Mouse (Mus musculus) CD4-positive, CD25-positive, alpha-beta regulatory T cell, adult 4 months (primary cell): ENCODE results near the gene Prkce. TPM values are rescaled to one million over a fixed set of nuclear protein-coding genes. Genes with fewer than 3 reads are reported as not detected.

Experiments
- ATAC-seq: one replicate; pipeline ENCODE4 v1.8.0; 2017
- polyA plus RNA-seq, 2 experiments: library from polyadenylated mRNA; unstranded; fragments of 100-300 nt; shearing (Covaris generic); gene quantifications; one replicate each; pipeline ENCODE4 v1.2.1; 2017

The Prkce gene
- polyA plus RNA-seq, 2 experiments from 2014 or later, result 3.5 to 4.6 TPM

DNA sequence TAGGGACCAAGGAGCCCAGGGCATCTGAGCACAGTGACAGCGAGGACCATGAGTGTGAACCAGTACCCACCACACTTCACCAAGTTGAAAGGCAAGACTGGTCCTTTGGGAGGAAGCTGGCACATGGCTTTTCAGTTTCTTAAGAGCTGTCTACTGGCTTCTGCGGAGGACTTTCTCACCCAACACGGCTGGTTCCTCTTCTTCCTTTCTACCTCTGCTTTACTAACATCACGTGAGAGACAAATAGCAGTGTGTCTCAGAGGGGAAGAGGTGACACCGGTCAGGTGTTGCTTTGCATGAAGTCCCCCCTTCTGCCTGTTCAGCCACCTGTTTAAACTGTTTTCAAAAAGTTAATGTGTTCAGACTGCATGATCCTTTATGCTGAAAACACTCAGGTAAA, 359.7 kb downstream of the Prkce start:
- ATAC-seq, result no peak

DNA sequence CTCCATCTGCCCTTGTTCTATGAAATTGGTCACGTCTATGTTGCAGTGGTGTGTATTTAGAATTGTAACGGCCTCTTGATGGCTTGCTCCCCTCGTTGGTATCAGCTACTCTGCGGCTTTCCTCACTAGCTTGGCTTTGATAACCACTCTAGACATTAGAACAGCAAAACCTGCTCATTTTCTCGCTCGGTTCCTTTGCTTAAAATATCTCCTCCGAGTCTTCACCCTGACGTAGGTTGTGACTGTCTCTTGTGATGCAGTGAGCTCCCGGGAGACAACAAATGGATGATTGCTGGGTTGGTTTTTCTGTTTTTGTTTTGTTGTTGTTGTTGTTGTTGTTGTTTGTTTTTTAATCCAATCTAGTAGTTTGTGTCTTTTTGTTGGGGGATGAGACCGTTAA, 361.4 kb downstream of the Prkce start:
- no peak for ATAC-seq

DNA sequence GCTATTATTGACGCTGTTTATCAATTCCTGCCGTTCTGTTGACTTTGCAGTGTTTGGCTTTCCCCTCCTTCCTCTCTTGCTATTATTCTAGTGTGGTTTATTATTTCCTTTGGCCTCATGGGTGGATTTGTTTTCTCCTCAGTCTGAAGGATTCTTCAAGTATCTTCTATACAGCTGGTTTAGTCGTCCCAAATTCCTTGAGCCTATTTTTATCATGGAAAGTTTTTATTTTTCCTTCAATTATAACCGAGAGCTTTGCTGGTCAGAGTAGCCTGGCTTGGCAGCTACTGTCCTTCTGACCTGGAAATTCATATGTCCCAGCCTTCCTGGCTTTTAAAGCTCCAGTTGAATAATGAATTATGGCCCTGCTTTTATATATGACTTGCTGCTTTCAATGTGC, 361.8 kb downstream of the Prkce start:
- ATAC-seq, result no peak

DNA sequence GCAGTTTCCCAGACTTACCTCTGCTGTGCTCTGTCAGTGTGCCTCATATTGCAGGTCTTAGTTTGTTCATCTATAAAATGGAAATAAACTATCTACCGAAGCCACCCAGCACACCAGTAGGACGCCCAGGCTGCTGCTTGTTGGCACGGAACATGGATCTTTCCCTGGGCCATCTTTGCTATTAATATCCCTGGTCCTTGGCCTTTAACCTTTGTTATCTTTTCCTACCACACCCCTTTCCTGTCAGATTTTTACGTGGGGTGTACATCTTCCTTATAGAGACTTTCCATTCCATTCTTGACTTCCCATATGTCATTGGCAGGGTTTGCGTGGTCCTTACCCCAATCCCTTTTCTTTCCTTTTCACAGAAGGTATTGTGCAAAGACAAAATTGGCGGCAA, 363.6 kb downstream of the Prkce start:
- ATAC-seq, result no peak

DNA sequence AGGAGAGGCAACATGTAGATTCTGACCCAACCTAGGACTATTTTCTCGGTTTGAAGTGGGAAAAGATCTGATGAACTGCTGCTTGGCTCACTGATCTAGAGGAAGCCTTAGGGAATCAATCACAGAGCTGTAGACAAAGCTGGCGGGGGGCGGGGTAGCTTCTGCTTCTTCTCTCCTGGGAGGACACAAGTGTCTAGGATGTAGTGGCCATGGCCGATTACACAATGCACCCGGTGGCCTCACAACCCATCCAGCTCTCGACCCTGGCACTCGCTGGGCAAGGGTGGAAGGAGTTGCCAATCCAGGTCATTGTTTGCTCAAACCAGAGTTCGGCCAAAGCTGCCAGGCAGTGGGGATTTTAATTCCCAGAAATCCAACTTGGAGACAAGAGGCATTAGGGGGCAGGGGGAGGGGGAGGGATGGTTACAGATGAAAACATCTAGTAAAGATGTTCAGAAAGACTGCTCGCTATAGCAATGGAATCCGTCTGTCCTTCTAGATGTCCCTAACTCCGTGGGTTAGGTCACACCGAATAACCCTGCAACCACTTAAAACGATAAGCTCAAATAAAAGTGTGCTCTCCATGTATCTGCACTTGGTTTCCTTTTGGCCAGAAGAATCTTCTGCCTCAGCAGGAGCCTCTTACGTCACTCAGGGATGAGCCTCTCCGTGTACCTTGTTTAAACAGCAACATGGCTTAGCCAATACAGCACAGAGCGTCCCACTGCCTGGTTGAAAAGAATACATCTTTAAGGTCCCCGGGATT, 365.4 kb downstream of the Prkce start:
- ATAC-seq, result no peak

DNA sequence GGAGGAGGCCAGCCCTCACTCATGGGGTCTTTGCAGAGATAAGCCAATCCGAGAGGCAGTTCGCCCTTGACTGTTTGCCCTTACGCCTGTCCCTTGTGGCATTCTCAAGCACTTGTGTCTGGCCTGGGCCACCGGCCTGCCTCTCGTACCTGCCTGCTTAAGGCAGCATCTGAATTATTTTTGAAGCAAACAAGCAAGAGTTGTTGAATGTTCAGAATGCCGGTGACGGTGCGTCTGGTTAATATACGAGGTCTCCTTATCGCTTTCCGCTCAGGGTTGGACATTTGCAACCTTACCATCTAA, 365.9 kb downstream of the Prkce start:
- no peak for ATAC-seq

DNA sequence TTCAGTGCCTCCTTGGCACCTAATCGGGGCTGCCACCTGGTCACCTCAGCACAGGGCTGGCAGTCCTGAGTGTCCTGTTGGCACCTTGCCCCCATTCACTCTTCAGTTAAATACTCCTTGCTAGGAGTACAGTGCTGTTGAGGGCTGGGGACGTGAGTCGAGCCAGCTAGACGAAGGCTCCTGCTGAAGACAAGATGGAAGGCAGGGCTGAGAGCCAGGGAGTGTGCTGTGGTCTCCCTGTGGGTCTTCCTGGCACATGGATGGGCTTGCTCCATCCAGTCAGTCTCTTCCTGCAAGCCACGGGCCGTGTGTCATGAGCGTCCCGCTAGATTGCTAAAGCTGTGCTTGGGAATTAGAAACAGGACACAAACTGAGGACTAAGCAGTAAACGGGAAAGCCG, 367.5 kb downstream of the Prkce start:
- ATAC-seq, result no peak

DNA sequence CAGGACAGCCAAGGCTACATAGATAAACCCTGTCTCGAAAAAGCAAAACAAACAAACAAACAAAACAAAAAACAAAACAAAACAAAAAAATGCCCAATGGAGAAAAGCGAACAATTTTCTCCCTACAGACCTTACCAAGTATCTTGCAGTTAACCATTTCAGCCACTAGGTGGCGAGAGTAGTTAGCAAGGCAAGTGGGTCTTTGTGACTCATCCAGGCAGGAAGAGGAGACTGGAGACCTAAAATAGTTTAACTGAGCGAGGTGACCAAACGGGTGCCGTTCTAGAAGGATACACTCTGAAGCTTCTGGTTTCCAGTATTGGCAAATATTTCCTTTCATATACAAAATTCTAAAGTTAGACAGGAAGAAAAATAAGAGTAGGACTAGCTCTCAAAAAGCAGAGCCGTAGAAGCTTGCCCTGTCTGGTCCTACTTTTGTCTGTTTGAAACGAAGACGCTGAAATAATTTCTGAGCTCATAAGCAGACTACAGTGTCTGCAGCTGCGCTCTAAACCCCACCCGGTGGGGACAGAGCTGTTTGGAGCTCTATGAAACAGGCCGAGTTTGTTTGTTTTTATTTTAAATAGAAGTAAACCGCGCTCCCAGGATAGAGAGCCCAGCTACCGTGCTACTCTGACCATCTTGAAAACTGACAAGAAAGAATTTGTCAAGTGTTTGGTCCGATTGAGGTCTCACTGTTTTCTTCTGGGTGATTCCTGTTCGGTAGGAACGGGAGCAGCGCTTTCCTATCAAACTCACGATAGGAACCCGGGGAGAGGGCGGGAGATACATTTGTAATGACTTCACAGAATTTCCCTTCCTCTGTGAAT, 368.5 kb downstream of the Prkce start:
- peak; percentile 94 for ATAC-seq

DNA sequence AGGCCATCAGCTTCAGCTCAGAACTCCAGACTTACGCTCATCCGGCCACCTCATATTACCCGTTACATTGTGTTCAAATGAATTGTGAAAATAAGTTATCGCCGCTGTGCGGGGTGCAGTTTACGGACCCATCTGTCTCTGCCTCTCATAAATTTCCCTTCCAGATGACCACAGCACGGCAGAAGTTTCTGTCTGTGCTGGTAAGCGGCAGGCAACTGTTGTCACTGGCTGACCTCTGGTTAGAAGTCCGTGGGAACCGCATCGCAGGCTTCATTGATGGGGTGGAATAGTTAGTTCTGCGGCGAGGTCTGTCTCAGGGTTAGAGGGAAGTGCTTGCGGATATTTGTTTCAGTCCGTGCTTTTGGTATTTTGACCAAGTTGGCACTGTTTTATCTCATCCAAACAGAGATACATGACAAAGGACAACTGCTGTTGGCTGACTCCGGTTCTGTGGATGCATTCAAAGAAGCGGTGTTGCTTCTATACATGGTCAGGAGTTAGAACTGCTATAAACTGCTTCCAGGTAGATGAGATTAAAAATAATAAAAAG, 372.4 kb downstream of the Prkce start:
- no peak for ATAC-seq

DNA sequence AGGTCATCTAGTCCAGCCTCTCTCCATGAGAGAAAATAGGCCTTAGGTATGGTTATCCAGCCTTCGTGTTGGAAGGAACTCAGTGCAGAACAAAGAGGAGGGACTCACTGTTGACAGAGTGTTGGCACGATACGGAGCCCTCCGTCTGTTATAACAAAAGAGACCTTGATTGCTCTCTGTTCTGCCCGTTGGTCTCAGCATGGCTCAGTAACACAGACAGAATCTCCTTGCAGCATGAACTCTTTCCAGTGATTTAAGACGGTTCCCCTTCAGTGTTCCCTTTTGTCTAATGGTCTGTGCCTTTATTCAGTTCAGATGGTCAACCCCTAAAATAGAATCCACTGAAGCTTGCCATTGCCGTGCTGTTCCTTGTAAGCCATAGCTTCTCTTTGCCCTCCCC, 378.9 kb downstream of the Prkce start:
- no peak for ATAC-seq

DNA sequence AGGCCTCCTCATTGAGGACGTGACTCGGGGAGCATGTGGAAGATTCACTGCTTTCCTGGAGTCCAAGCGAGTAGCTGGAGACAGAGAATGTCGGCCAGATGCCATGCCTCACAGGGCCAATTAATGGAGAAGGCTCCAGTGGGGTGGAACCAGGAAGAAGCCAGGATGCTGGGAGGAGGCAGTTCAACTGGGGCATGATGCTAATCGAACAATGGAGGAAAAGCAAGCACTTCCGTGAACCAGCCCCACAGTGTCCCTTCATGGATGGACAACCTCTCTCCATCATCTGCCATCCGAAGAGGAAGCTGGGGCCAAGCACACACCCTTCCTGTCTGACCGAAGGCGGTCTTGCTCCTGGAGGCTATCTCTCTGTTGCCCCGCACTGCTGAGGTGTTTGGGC, 381.5 kb downstream of the Prkce start:
- ATAC-seq, result no peak

DNA sequence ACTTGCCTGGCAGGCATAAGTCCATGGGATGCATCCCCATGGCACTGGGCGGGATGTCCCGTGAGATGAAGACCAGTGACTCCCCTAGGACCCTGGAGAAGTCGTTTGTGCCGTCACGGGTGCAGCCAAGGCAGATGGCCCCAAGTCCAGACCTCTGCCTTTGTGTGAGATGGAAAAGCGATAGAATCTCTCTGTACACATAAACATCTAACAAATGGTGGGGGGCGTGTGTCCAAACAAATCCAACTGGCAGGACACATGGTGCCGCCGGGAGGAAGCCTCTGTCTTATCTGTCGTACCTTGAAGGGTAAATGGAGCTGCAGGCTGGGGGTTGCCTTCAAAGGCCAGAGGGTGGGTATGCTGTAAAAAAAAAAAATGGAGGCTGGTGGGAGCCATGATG, 384.0 kb downstream of the Prkce start:
- no peak for ATAC-seq

DNA sequence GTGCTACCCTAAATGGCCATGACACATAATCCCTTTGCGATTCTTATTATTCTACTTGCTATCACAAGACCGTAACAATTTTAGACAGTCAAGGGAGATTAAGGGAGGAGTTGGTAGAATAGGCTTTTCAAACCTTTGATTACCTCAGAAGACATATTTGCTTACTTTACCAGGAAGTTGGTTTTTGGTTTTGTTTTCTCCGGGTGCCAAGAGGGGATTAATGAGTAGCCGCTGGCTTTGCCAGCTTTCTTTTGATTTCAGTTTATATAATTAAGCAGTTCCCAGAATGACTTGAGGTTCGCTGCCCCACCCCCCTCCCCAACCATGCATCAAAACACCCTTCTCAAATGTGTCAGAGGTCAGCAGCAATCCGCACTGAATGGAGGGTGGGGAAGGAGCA, 384.4 kb downstream of the Prkce start:
- no peak for ATAC-seq

DNA sequence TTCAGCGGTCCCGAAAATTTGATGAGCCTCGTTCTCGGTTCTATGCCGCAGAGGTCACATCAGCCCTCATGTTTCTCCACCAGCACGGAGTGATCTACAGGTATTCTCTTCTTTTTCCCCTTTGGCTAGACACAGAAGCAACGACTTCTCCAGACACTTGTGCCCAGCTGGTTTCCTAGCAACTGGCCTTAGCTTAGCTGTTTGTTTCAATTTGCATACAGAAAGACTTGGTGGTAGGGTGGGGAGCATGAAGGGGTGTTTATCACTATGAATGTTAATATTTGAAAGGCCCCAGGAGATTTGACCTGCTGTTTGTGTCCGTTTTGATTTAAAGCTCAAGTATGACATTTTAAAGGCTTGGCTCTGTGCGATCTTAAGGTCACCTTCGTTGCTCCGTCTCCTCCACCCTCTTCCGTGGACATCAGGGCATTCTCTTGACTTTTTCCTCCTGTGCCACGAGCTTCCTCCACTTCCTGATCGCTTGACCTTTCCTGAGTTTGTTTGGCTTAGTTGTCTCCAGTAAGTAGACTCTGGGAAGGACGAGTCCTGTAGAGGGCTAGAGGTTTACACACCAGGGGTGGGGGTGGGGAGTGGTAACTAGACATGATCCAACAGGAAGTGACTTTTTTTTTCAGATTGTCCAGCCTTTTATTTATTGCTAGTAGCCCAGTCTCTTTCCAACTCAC, 391.8 kb downstream of the Prkce start:
- no peak for ATAC-seq

DNA sequence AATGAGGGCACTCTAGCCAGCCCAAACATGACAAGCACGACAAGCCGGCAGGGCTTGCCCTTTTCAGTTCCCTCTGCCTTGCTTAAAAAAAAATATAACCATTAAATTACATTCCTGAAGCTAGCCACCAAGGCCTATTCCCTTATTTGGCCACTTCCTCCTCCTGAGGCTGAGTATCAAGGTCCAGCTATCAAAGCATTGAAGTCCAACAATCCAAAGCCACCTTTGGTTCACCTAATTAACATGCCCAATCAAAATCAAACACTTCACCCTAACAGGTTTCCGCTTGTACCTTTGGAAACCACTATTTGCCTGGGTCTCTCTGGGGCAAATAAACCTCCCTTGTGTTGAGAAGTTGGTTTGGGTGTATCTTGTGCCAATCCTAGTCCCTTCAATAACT, 392.9 kb downstream of the Prkce start:
- ATAC-seq, result no peak

DNA sequence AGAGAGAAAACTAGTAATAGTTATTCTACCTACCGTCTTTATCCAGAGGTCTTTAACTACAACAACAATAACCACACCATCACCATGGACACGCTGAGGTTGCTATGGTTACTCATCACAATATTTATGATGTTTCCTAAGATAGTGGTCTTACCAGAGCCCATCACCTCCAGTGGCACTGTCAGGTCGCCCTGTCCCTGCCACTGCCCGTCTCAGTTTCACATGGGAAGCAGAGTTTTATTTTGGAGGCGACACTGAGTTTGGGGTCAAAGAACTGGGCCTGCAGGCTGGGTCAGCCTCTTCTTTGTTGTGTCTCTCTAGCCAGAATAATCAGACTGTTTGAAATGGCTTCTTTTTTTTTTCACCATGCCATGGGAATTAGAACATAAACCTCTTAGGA, 402.9 kb downstream of the Prkce start:
- no peak for ATAC-seq

DNA sequence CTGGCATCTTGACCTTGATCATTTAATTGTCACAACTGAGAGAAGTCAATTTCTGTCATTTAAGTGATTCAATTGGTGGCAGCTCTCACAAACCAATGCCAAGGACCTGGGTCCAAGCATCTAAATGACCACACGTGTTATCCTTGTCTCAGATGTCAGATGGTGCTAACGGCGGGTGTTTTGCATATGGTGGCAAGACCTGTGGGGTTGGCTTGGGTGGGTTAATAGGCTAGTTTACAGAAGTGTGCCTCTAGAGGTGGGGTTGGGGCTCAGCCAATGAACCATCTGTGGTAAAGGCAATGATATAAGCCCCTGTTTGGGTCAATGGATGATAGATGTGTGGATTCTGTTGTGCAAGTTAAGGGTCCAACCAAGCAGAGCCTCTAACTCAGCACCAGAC, 403.7 kb downstream of the Prkce start:
- ATAC-seq, result no peak

DNA sequence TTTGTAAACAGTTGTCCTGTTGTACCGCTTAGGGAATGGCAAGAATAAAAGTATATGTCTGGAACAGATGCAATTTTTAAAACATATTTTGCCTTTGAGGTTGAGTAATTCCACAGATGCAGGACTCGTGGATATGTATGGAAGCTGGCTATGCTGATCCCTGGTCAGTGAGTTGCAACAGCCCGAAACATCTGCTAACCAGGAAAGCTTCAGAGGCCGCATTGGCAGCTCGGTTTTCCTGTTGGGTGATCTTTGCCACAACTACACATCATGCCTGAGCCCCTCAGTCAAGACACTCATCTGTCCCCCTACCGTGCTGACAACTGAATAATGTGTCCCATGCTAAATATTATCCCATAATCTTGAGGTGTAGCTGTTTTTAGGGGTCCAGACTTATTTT, 404.6 kb downstream of the Prkce start:
- no peak for ATAC-seq

DNA sequence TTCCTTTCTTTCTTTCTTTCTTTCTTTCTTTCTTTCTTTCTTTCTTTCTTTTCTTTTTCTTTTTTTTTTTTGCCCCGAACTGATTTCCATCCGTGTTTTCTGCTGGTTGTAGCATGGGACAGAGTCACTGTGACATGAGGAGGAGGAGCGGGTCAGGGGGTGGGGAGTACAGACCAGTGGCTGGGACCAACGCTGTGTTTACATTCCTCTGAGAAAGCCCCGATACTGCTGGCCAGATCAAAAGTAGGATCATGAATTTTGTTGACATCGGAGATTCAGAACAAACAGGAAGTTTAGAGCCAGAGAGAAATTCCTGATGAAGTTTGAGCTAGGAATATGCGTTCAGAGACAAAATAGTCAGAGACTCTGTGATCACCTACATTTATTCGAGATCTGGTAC, 405.0 kb downstream of the Prkce start:
- ATAC-seq, result no peak

DNA sequence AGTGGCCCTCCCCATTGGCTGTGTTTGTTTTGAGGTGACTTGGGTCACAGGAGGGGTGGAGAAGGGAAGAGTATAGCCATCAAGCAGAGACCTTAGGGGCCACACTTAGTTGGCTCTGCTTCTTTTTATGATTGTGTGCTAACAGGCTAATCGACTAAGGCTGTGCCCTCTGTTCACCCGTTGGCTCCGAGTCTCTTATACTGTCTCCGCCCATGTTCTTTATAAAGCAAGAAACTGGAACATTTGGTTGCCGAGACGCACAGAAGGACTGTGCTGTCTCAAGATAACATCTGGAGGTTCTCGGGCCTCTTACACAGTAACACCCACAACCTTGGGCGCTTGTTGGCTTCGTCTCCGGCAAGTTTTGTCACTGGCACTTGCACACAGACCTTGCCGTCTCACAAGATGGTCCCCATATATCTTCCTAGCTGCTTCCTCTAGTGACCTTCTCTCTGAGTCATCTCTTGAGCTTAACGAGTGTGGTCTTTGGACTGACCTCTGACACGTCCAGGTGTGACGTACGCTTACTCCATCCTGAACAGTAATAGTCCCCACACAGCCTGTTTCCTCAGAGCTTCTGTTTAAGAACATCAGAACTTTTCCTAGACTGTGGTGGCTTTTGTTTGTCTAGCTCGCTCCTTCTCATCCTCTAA, 406.1 kb downstream of the Prkce start:
- no peak for ATAC-seq

DNA sequence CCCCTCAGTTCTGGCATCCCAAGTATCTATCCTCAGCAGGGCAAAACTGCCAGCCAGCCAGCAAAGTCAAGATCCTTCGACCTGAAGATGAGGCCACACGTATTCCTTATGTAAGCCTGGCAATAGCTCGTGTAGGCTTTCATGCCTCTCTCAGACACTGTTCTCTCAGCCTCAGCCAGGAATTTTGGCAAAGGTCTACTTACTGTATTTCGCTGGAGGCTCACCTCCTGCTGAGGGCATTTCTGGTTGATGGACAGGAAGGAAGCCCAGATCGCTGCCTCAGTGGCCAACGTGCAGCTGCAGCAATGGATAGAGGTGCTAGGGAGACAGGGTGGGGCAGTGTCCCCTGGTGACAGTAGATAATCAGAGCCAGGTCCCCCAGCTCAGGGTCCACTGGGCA, 413.1 kb downstream of the Prkce start:
- no peak for ATAC-seq

DNA sequence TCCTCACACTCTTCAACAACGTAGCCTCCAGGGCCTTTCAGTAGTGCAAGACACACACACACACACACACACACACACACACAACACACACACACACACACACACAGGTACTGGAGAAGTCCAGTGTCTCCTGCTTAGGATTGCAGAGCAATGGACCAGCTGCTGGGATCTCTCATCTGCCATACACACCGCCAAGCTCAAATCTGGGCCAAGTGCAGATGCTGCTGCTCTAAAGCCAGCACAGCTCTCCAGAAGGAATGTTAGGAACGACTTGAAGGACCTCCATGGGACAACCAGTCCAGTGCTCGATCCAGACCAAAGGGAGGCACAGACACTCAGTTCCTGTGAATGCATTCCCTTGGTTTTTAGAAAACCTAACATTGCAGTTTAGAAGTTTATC, 414.8 kb downstream of the Prkce start:
- ATAC-seq, result no peak

DNA sequence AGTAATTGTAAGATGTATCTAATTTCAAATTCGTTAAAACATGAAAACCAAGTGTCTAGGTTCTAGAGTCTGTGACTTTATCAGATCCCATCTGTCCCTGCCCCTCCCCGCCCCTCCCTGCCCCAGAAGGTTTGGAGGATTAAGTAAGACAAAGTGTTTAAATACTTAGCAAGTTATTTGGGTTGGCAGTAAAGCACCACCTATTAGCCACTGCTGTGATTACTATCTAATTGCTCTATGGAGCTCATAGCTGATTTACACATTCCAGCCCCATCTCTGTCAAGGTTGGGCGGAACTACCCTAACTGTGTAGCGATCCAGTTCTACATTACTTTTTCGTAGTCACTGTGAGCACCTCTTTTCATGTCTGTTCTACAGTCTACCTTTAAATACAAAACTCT, 418.9 kb downstream of the Prkce start:
- ATAC-seq, result no peak
